In genomic region chr1:171319748-171320147, GRCm38 (mm10) we compare ENCODE assay signal across 10 mouse cellular contexts. TPM values are rescaled to one million over a fixed set of nuclear protein-coding genes. Genes with fewer than 3 reads are reported as not detected.
DNase-seq lines count a peak whose midpoint lies in the region; ATAC-seq and TF ChIP-seq lines count a peak whose summit lies in the region.
"Had no signal": no experiment of that assay in that cellular context is flagged by ENCODE, and none has a peak within 500 bp of the region (broad histone marks: within the 10 kb centered on the region; RNA-seq: fewer than 3 reads in every experiment).

No protein-coding gene starts in this region.

- H3K36me3 ChIP-seq in liver, embryonic 11.5 days (ENCODE audit: control insufficient read depth, insufficient read depth, low read length), result peaks cover under 1% of the 10 kb centered on the region; the same call in 1 of the 2 replicates
- H3K36me3 ChIP-seq in liver, embryonic 12.5 days, result peaks cover 6% of the 10 kb centered on the region; the same call in 1 of the 2 replicates
- no peaks in the 10 kb centered on the region for H3K36me3 ChIP-seq in liver, postnatal 0 days (replicated peaks; ENCODE audit: insufficient read depth, low read length)
- H3K36me3 ChIP-seq: embryonic facial prominence, embryonic 13.5 days had no signal

- peak overlapping the region; percentile 33; the same call in 1 of the 2 replicates for H3K4me2 ChIP-seq in liver, embryonic 11.5 days
- H3K4me2 ChIP-seq in liver, embryonic 12.5 days, result no peak overlapping the region
- H3K4me2 ChIP-seq in liver, postnatal 0 days (ENCODE audit: low read depth, low read length), result peak overlapping the region; percentile 14; the same call in 1 of the 2 replicates
- H3K4me2 ChIP-seq: embryonic facial prominence, embryonic 13.5 days had no signal

- H3K27ac ChIP-seq in liver, embryonic 11.5 days (ENCODE audit: low read depth, low read length), result no peak overlapping the region
- H3K27ac ChIP-seq in liver, embryonic 12.5 days, result no peak overlapping the region
- H3K27ac ChIP-seq in liver, postnatal 0 days (ENCODE audit: low read depth), result no peak overlapping the region
- H3K27ac ChIP-seq: embryonic facial prominence, embryonic 13.5 days had no signal

- H3K4me1 ChIP-seq in liver, embryonic 11.5 days (replicated peaks; ENCODE audit: control insufficient read depth, insufficient read depth, low read length), result no peaks in the 10 kb centered on the region
- H3K4me1 ChIP-seq in liver, embryonic 12.5 days, result peaks cover 6% of the 10 kb centered on the region
- H3K4me1 ChIP-seq in liver, postnatal 0 days (ENCODE audit: insufficient read depth), result 0 out of 2 replicates have a peak, but pooled peaks cover 4% of the 10 kb centered on the region
- H3K4me1 ChIP-seq: embryonic facial prominence, embryonic 13.5 days had no signal

- H3K27me3 ChIP-seq in liver, embryonic 11.5 days (replicated peaks; ENCODE audit: control insufficient read depth, insufficient read depth, low read length), result no peaks in the 10 kb centered on the region
- H3K27me3 ChIP-seq in liver, embryonic 12.5 days (replicated peaks), result no peaks in the 10 kb centered on the region
- H3K27me3 ChIP-seq in liver, postnatal 0 days (ENCODE audit: insufficient read depth, low read length), result no peaks in the 10 kb centered on the region
- H3K27me3 ChIP-seq: embryonic facial prominence, embryonic 13.5 days had no signal

- TF ChIP-seq EP300 in liver, postnatal 0 days (IDR thresholded peaks at IDR 0.05; ENCODE audit: low read depth), result no peak

- TF ChIP-seq CTCF in liver, postnatal 0 days (IDR thresholded peaks at IDR 0.05; ENCODE audit: low read depth), result no peak

- WGBS in liver, embryonic 11.5 days, result 30% methylated on average over 7 of the region's 7 CpGs
- 34% methylated on average over 7 of the region's 7 CpGs for WGBS in liver, embryonic 12.5 days (ENCODE audit: insufficient replicate concordance)
- WGBS in liver, postnatal 0 days (ENCODE audit: insufficient replicate concordance), result 36% methylated on average over 7 of the region's 7 CpGs

- no peak overlapping the region for H3K9ac ChIP-seq in liver, embryonic 11.5 days (ENCODE audit: low read depth, low read length)
- no peak overlapping the region for H3K9ac ChIP-seq in liver, embryonic 12.5 days
- no peak overlapping the region for H3K9ac ChIP-seq in liver, postnatal 0 days (replicated peaks)
- H3K9ac ChIP-seq: embryonic facial prominence, embryonic 13.5 days had no signal

- no peaks in the 10 kb centered on the region for H3K9me3 ChIP-seq in liver, embryonic 11.5 days (ENCODE audit: control insufficient read depth, low read length)
- H3K9me3 ChIP-seq in liver, embryonic 12.5 days (replicated peaks), result no peaks in the 10 kb centered on the region
- no peaks in the 10 kb centered on the region for H3K9me3 ChIP-seq in liver, postnatal 0 days (ENCODE audit: low read length)
- H3K9me3 ChIP-seq: embryonic facial prominence, embryonic 13.5 days had no signal

- DNase-seq in embryo, embryonic 10 days (ENCODE audit: low spot score), result peak; percentile 32
- DNase-seq in embryo, embryonic 11 days, result no peak
- no peak for DNase-seq in liver, embryonic 11.5 days (ENCODE audit: low spot score)
- peak; percentile 34 to 47 for DNase-seq in kidney, adult 8-10 months
- no peak for DNase-seq in liver, postnatal 0 days
- no peak for DNase-seq in left cerebral cortex, postnatal 10 days (ENCODE audit: extremely low spot score in 1 of 2, low spot score in 2 of 2)
- no peak for DNase-seq in gastrocnemius, postnatal 25 days
- DNase-seq: right cerebral cortex, postnatal 14 days had no signal

- 0 out of 2 replicates have a peak overlapping the region, but pooled peaks have one; percentile 12 for H3K4me3 ChIP-seq in liver, embryonic 11.5 days (ENCODE audit: low read depth, low read length)
- H3K4me3 ChIP-seq in liver, embryonic 12.5 days, result no peak overlapping the region
- no peak overlapping the region for H3K4me3 ChIP-seq in liver, postnatal 0 days (ENCODE audit: low read depth, low read length)
- H3K4me3 ChIP-seq: embryonic facial prominence, embryonic 13.5 days had no signal

- 0 out of 2 replicates have a peak, but pooled peaks have one; percentile 10 for ATAC-seq in liver, embryonic 11.5 days (replicated peaks; ENCODE audit: low FRiP score)
- no peak for ATAC-seq in liver, embryonic 12.5 days
- no peak for ATAC-seq in liver, postnatal 0 days

- intact Hi-C loops in left cerebral cortex, postnatal 10 days (cut with DNase I), result loop anchor here (5.0 kb wide), 1 partner anchor 38 kb away; no protein-coding TSS in a partner anchor

RNA-seq across cellular contexts. Expression of gene Dedd, which starts 9.2 kb away (rescaled TPM):
- polyA plus RNA-seq in liver, embryonic 11.5 days (2014; fragmentation: Nextera tagmentation; extraction: Ambion mirVana), result 34.8 and 37.5 TPM in 2 replicates
- polyA plus RNA-seq in liver, embryonic 12.5 days (2016; fragmentation: Nextera tagmentation; extraction: Ambion mirVana), result 24.9 and 26.1 TPM in 2 replicates
- polyA plus RNA-seq in liver, postnatal 0 days (2015; fragmentation: Nextera tagmentation; extraction: Ambion mirVana), result 16.4 and 17.7 TPM in 2 replicates
- total RNA-seq in left cerebral cortex, postnatal 10 days (2021), result 10 to 100 TPM; 34.6 to 37.8 TPM
- 10 to 100 TPM; 26.4 to 29.6 TPM for total RNA-seq in gastrocnemius, postnatal 25 days (2021)

RNA-seq across cellular contexts. Expression of gene Ufc1, which starts 24.9 kb away (rescaled TPM):
- polyA plus RNA-seq in liver, embryonic 11.5 days (2014; fragmentation: Nextera tagmentation; extraction: Ambion mirVana), result 83.7 TPM in 2 replicates
- polyA plus RNA-seq in liver, embryonic 12.5 days (2016; fragmentation: Nextera tagmentation; extraction: Ambion mirVana), result 55.9 and 58.3 TPM in 2 replicates
- polyA plus RNA-seq in liver, postnatal 0 days (2015; fragmentation: Nextera tagmentation; extraction: Ambion mirVana), result 58.1 and 59.6 TPM in 2 replicates
- total RNA-seq in left cerebral cortex, postnatal 10 days (2021), result 100 to 1,000 TPM; 110 to 114 TPM
- total RNA-seq in gastrocnemius, postnatal 25 days (2021), result 10 to 100 TPM; 70.9 to 80.8 TPM

RNA-seq across cellular contexts. Expression of gene Nit1, which starts 25.7 kb away (rescaled TPM):
- polyA plus RNA-seq in liver, embryonic 11.5 days (2014; fragmentation: Nextera tagmentation; extraction: Ambion mirVana), result 26.2 and 29.1 TPM in 2 replicates
- polyA plus RNA-seq in liver, embryonic 12.5 days (2016; fragmentation: Nextera tagmentation; extraction: Ambion mirVana), result 22.8 and 25.3 TPM in 2 replicates
- 73.4 and 74.6 TPM in 2 replicates for polyA plus RNA-seq in liver, postnatal 0 days (2015; fragmentation: Nextera tagmentation; extraction: Ambion mirVana)
- total RNA-seq in left cerebral cortex, postnatal 10 days (2021), result 10 to 100 TPM; 38.5 to 41.0 TPM
- 10 to 100 TPM; 21.8 to 21.9 TPM for total RNA-seq in gastrocnemius, postnatal 25 days (2021)

RNA-seq across cellular contexts. Expression of gene Pfdn2, which starts 25.7 kb away (rescaled TPM):
- polyA plus RNA-seq in liver, embryonic 11.5 days (2014; fragmentation: Nextera tagmentation; extraction: Ambion mirVana), result 68.0 and 73.7 TPM in 2 replicates
- polyA plus RNA-seq in liver, embryonic 12.5 days (2016; fragmentation: Nextera tagmentation; extraction: Ambion mirVana), result 74.3 and 76.1 TPM in 2 replicates
- 46.2 and 47.7 TPM in 2 replicates for polyA plus RNA-seq in liver, postnatal 0 days (2015; fragmentation: Nextera tagmentation; extraction: Ambion mirVana)
- total RNA-seq in left cerebral cortex, postnatal 10 days (2021), result 100 to 1,000 TPM in 1 of 2 experiments, 10 to 100 TPM in 1; 93.9 to 107 TPM
- 10 to 100 TPM; 85.5 to 89.0 TPM for total RNA-seq in gastrocnemius, postnatal 25 days (2021)

RNA-seq across cellular contexts. Expression of gene Usp21, which starts 32.0 kb away (rescaled TPM):
- 51.0 and 53.1 TPM in 2 replicates for polyA plus RNA-seq in liver, embryonic 11.5 days (2014; fragmentation: Nextera tagmentation; extraction: Ambion mirVana)
- 36.2 and 38.6 TPM in 2 replicates for polyA plus RNA-seq in liver, embryonic 12.5 days (2016; fragmentation: Nextera tagmentation; extraction: Ambion mirVana)
- 13.9 and 15.1 TPM in 2 replicates for polyA plus RNA-seq in liver, postnatal 0 days (2015; fragmentation: Nextera tagmentation; extraction: Ambion mirVana)
- 10 to 100 TPM; 51.5 to 53.4 TPM for total RNA-seq in left cerebral cortex, postnatal 10 days (2021)
- total RNA-seq in gastrocnemius, postnatal 25 days (2021), result 10 to 100 TPM; 14.2 to 15.7 TPM

Comparison
In these comparisons a context has a peak if more than half of its experiments do, and no peak if none do; other contexts are left out.
1. DNase-seq: peak in embryo, embryonic 10 days (single experiment) and kidney, adult 8-10 months (2 of 2); none in embryo, embryonic 11 days (single experiment), liver, embryonic 11.5 days (single experiment), liver, postnatal 0 days (single experiment), left cerebral cortex, postnatal 10 days (0 of 2) and gastrocnemius, postnatal 25 days (single experiment).